Mouse (Mus musculus): ENCODE measurements around the gene Pou3f3.

- TF ChIP-seq POLR2A (IDR thresholded peaks at IDR 0.05; ENCODE audit: control insufficient read depth, extremely low read depth, insufficient read depth, low read length, poor library complexity), result no peak
- TF ChIP-seq CTCF (IDR thresholded peaks at IDR 0.05; ENCODE audit: borderline replicate concordance, control insufficient read depth, extremely low read depth, insufficient read depth, low read length, poor library complexity), result no peak
Observed at GRCm38 (mm10) chr1:42685321-42685960, 10.1 kb upstream of the Pou3f3 start.
